Mouse (Mus musculus) layer of hippocampus, postnatal 36 days (tissue): Measurements from ENCODE around the gene Srxn1. TPM values are rescaled to one million over a fixed set of nuclear protein-coding genes. Genes with fewer than 3 reads are reported as not detected.

ENCODE experiments used
- total RNA-seq, 2 experiments: library from RNA; stranded (reverse); gene quantifications; 2 replicates each; pipeline ENCODE4 v1.2.3; 2021

Gene Srxn1
- total RNA-seq, 2 experiments from 2014 or later = 71.6 to 77.6 TPM

Other genes with a start within 250 kb of the Srxn1 start
- gene Angpt4, start 194.3 kb upstream of the Srxn1 start, total RNA-seq = under 1 TPM; 0.15 to 0.25 TPM
- gene Fam110a, start 125.3 kb upstream of the Srxn1 start, total RNA-seq = 1 to 10 TPM; 7.2 to 7.4 TPM
- 1 to 10 TPM; 2.8 to 3.0 TPM for gene Slc52a3, start 109.0 kb upstream of the Srxn1 start, total RNA-seq
- gene Scrt2, start 24.0 kb upstream of the Srxn1 start, total RNA-seq = 10 to 100 TPM; 25.1 to 27.1 TPM
- 1 to 10 TPM; 2.9 to 4.3 TPM for gene Tcf15, start 38.0 kb downstream of the Srxn1 start, total RNA-seq
- gene Csnk2a1, start 121.3 kb downstream of the Srxn1 start, total RNA-seq = 100 to 1,000 TPM in 1 of 2 experiments, 10 to 100 TPM in 1; 98.3 to 101 TPM
- 10 to 100 TPM; 51.6 to 51.7 TPM for gene Tbc1d20, start 188.3 kb downstream of the Srxn1 start, total RNA-seq
- 100 to 1,000 TPM; 103 to 109 TPM for gene Rbck1, start 227.1 kb downstream of the Srxn1 start, total RNA-seq
- gene Trib3, start 238.5 kb downstream of the Srxn1 start, total RNA-seq = under 1 TPM; 0.37 to 0.73 TPM